Mouse (Mus musculus): Measurements from ENCODE around the gene Mrps6. TPM values are rescaled to one million over a fixed set of nuclear protein-coding genes. Genes with fewer than 3 reads are reported as not detected.
A peak's percentile ranks its signal among the peaks of the same experiment; 100 is the strongest.

Gene Mrps6
- polyA plus RNA-seq, 1 experiment, result 156 TPM

DNA sequence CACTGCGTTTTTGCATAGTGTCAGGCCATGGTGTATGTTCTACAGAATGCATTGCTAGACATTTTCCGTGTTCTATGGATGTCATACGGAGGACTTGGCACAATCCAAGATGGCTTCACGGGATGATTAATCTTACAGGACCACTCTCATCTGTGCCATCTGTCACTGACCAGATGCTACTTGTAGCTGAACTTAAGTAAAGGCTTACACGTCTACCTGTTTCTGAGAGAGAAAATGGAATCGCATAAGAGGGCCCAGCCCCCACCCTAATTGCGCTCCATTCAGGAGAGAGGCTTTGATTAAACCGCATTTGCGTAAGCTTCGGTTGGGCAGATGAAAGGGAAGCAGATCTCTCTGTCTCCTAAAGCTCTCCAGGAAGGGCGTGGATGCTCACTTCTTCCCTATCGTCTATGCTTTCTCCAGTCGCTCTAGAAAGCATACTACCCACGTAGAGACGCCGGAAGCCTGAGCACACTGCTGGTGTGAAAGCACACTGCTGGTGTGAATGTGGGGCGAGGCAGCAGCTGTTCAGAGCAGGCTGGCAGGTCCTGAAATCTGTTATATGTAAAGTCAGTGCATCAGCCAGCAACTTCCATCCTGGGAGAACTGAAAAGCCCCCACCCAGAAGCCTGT is 62.9 kb downstream of the Mrps6 start:
- DNase-seq (ENCODE audit: low read depth), result no peak

DNA sequence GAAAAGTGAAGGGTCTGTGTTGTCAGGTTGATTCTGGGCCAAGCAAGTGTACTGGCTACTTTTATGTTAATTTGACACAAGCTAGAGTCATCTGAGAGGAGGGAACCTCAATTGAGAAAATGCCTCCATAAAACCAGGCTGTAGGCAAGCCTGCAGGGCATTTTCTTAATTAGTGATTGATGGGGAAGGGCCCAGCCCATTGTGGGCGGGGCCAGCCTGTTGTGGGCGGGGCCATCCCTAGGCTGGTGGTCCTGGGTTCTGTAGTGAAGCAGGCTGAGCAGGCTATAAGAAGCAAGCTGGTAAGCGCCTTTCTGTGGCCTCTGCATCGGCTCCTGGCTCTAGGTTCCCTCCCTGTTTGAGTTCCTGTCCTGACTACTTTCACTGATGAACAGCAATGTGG is 69.2 kb downstream of the Mrps6 start:
- DNase-seq (ENCODE audit: low read depth), result no peak

DNA sequence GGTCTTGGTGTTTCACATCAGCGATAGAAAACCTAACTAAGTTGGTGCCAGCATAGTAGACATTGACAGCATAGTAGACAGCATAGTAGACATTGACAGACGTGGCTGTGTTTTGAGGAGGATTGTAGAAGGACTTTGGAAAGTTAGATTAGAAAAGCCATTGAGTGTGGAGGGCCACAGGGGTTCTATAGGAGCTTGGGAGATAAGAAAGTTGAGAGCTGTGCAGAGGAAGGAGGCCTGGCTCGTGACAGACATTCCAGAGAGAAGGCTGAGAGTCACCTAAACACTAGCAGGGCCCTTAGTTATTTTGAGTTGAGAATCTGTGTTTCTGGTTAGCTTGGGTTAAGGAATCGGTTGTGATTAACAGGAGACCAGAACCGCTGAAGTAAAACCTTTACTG is 69.6 kb downstream of the Mrps6 start:
- no peak for DNase-seq (ENCODE audit: low read depth)

DNA sequence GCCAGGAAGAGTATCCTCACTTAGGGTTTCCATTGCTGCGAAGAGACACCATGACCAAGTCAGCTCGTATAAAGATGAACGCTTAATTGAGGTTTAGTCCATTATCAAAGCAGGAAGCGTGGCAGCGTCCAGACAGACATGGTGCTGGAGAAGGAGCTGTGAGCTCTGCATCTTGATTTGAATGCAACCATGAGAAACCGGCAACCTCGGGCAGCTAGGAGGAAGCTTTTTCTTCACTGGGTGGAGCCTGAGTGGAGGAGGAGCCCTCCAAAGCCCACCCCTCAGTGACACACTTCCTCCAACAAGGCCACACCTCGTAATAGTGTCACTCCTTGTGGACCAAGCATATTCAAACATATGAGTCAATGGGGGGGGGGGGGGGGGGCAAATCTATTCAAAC is 71.8 kb downstream of the Mrps6 start:
- DNase-seq (ENCODE audit: low read depth), result no peak

DNA sequence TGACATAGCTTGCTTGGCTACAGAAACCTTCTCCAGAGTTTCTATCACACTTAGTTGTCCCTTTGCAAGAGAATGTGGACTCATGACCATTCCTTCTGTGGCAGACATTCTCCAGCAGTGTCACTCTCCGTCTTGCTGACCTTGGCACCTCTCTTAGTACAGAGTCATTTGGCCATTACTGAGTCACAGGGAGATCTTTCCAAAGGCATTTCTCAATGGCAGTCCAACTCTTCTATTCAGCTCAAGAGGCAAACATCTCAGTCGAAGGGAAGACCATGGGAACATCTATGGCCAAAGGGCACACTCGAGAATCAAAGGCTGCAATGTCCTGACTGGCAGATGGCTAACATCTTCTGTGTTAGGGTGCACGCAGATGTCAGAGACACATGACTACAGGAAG is 74.4 kb downstream of the Mrps6 start:
- peak; percentile 61 for DNase-seq (ENCODE audit: low read depth)

DNA sequence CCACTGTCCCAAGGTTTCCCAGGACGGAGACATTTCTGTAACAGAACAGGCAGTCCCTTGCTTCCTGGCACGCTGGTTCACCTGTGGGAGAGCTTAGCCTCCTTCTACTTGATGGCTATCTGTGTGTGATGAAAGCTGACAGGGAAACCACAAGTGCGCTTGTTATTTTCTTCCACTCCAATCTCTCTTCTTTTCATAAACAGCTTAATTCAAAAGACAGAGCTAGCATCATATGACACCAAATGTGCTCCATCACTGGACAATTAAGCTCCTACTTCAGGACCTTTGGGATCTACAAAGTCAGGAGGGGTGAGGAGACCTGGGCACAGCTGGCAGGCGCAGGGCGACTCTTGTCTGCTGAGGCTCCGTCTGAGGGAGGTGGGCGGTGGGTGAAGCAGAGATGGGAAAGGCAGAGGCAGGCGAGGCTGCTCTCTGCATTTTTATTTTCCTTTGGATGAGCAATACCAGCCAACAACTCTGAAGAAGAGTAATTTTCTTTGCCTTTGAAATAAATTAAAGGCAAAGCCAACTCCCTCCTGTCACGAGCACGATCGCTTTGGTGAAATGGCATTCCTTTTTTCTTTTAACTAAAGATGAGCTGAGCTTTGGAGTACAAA is 76.2 kb downstream of the Mrps6 start:
- DNase-seq (ENCODE audit: low read depth), result no peak

DNA sequence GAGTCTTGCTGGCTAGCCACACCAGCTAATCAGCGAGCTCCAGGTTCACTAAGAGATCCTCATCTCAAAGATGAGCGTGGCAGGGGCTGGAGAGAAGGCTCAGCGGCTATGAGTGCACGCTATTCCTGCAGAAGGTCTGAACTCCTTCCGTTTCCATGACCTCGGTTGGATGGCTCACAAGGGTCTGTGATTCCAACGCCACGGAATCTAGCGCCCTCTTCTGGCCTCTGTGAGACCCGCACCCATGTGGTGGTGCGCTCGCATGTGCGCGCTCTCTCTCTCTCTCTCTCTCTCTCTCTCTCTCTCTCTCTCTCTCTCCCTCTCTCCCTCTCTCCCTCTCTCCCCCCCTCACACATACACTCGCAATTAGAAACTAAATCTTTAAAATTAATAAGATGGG is 78.2 kb downstream of the Mrps6 start:
- no peak for DNase-seq (ENCODE audit: low read depth)

DNA sequence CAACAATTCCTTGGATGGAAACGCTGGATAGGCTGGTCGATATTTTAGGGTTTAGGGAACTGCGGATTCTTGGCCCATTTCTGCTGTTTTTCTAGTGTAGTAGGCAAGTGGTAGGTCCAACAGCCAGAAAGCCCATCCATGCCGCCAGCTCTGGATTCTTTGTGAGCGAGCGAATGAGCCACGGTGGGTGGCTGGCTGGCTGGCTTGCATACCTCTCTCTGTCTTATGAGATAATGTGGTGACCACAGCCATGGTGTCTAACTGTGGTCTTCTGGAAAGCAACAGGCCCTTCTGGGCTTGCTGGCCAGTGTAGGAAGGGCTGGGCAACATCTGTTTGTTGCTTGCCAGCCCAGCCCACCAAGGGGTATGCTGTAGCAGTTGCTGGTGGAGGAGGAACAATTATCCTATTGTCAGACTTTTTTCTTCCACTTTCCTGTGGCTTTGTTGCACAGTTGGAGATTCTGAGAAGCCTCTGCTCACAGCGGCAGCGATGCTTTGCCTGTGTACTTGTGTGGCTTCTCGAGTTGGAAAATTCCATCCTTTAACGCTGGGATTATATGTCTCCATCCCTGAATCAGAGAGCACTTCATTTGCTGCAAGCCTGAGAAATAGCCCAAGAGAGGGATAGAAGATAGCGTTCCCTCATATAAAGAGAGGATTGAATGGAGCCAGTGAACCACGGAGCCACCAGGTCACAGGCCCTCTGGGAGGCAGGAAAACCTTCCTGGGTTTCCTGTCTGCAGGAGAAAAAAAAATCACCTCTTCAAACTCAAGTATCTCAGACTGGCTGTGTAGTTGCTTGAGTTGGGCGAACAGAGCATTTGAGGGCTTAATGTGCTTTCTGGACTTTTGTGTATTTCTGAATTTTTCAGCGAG is 81.6 kb downstream of the Mrps6 start:
- DNase-seq (ENCODE audit: low read depth), result no peak

DNA sequence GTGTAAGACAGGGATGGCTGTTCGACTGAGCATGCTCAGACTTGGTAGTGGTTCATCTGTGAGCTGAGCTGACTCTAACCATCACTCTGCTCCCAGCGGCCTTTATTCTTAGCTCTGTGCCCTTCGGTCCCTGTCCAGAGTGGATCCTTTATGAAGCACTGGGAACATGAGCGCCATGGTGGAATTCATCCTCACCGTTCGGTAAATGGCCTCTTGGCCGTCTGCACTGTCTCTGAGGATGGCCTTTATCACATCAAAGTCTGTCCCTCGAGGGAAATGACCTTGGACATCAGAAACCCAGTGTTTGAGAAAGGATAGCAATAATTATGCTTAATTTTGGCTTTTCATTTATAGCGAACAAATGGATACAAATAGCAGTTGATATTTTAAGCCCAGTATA is 82.3 kb downstream of the Mrps6 start:
- DNase-seq (ENCODE audit: low read depth), result no peak

DNA sequence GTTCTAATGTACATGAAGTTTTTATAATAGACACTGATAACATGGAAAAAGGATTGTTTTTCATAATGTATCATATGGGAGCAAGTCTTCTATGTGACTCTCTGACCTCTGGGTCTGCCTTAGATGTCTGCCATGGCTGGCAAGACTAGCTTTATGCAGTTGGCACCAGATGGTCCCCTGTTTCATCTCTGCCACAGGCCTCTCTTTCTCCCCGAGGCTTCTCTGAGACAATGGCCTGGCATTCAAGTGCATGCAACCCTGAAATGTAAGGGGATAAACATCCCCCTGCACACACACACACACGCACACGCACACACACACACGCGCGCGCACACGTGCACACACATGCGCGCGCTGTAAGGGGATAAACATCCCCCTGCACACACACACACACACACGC is 83.0 kb downstream of the Mrps6 start:
- no peak for DNase-seq (ENCODE audit: low read depth)

DNA sequence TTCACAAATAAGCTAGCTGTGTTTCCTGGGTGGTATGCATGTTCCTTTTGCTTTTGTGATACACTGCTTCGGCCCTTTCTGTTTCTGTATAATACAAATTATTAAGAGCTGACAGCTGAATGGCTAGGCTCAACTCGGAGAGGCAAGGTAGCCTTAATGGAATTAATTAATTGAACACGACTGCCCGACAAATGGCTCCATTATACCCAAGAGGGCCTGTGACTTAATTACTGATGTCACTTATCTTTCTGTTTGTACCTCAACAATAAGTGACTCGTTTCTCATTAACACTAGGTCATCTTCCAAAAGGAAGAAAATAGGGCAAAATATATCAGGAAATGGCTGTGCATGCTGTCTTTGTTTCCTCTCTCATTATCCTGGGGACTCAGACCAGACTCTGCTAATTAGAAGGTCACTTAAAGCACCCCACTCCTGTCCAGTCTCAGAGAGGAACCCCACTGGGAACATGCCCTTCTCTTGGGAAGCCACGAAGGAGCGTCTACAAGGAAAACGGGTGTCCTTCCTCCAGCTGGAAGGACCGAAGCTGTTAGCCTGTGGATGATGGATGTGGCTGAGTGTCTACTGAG is 84.4 kb downstream of the Mrps6 start:
- no peak for DNase-seq (ENCODE audit: low read depth)

DNA sequence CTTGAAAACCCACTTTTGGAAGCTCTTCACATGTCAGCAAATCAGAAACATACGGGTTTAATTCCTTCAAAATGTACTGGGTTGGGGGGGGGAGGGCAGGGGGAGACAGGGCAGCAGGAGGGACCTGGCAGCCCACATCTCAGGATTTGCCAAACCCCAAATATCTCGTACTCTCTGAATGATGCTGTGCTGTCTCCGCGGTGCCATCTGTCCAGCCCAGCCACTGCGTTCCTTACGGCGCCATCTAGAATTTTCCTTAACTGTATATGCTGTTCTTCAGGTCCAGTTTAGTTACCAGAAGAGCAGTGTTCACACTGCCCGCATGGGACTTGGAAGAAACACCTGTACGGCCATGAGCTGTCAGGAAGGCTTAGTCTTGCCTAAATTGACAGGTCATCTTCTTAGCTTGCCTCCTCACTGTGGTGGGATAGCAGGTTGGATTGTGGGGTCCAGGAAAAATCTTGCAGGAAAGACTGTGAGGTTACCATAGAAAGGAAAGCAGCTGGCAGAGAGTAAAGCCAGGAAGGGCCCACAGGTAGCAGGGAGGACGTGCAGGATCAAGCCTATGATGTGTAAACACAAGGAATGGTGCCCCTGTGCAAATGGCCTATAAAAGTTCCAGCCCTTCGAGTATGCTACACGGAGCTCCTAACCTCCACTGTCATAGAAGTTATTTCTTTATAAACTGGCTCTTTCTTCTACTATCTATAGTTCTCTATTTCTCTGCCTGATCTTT is 89.7 kb downstream of the Mrps6 start:
- no peak for DNase-seq (ENCODE audit: low read depth)

DNA sequence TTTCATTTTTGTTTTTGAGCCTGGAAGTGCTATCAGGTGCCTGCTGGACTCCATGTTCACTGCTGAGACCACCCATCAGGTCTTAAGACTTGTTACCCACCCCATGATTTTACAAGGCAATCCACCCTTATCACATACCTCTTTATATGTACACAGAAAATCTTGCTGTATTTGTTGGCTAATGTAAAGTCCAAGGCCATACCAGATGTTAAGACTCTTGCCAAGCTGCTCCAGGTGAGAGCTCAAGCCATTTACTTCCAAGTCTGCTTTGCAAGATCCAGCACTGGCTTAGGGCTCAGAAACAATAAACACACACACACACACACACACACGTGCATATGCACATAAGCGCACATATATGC is 90.3 kb downstream of the Mrps6 start:
- DNase-seq (ENCODE audit: low read depth), result no peak

DNA sequence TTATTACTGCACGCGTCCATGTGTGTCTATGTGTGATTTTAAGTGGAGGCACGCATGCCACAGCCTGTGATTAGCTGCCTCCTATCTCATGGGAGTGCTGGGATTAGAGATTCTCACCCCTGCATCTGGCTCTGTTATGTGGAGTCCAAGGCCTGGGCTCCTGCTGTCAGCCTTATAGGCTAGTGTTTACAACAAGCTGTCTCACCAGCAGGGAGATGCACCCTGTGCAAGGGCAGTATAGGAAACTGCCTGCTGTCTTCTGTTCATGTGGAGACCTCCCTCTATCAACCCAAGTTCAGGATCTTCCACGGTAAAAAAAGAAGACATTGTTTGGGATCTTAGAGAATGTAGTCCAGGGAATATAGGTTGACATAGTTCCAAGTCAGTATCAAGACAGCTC is 92.9 kb downstream of the Mrps6 start:
- no peak for DNase-seq (ENCODE audit: low read depth)

DNA sequence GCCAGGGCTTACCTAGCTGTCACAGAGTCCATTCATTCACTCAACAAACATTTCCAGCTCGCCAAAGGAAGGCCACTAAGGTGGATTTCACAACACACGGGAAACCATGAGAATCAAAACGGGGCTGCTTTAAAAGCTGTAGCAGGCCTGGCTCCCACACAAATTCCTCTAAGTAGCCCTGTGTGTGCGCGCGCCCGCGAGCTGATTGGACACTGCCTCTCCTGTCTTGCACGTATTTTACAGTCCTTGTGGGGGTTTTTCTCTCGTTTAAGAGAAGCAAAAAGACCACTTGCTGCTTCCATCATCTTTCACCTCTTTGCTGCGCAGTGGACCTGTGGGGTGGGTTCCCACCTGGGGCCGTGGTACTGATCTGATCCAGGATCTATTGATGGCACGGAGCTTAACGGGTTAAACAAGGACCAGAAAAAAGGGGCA is 100.0 kb downstream of the Mrps6 start:
- DNase-seq (ENCODE audit: low read depth), result peak; percentile 71

DNA sequence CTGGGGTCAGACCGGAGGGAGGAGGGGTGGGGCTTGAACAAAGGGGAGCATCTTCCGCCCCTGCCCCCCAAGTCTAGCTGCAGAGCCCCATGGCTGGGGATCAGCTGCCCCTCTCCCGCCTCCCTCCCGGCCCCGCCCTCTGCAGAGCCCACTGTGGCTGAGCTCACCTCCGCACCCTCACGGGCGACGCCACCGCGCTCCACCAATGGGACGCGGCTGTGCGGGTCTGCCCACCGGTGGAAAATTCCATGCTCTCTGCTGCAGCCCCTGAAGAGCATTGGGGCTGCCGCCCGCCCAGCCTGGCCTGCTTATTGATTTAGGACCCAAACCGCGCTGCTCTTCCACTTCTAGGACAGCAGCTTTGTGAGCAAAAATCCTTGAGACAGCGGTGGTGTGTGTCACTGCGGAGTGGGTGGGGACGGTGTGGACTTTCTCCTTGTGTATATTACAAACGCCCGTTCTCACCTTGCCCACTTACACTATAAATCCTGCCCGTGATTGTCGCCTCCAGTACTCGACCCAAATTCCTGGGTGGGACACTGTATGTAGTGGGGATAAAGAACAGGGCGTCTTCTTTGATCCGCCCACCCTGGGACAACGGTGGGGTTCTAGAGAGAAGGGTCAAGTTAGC is 100.5 kb downstream of the Mrps6 start:
- DNase-seq (ENCODE audit: low read depth), result no peak

DNA sequence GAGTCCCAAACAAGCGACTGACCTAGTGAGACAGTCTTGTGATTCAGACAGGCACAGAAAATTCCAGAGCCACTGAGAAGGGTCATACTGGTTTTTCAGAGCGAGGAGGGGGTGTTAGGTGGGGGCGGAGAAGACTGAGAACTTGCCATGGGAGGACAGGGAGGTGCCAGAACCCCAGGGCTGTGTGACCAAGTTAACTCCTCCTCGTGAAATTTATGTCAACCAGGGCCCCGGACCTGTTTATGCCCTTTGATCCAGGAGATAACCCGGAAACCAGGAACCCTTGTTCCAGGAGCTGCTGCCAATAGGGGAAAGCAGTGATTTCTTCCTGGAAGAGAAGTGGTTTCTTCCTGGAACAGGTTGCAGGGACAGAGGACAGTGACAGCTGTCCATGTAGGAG is 101.0 kb downstream of the Mrps6 start:
- no peak for DNase-seq (ENCODE audit: low read depth)
